Mouse (Mus musculus) cerebellum, adult 2 months (tissue): Measurements from ENCODE around the gene Alx3.

Experiments used
- CTCF ChIP-seq: fragments of 200-500 bp; IDR thresholded peaks from 2 replicates; pipeline ENCODE4 v1.5.1; 2011; ENCODE audit warnings: low read depth, mild to moderate bottlenecking, control low read depth, low read length, moderate library complexity, borderline replicate concordance; ENCODE audit not compliant: insufficient read depth
- POLR2A ChIP-seq: fragments of 200-500 bp; IDR thresholded peaks from 2 replicates; pipeline ENCODE4 v1.6.1; 2011; ENCODE audit warnings: low read length, control low read depth, borderline replicate concordance; ENCODE audit not compliant: insufficient read depth

- TF ChIP-seq CTCF (no peak), POLR2A (no peak)
Observed at GRCm38 (mm10) chr3:107607221-107607620, 12.4 kb downstream of the Alx3 start.
